Mouse (Mus musculus) embryo, embryonic 10.5 days (tissue): ENCODE data around the gene Bcl2a1b.
A peak's percentile ranks its signal among the peaks of the same experiment; 100 is the strongest.
"Not testable (repeated sequence)": the region's sequence is repeated elsewhere in the genome, so short reads cannot be mapped to it uniquely, and the experiment has no call there.

Source experiments
- DNase-seq: peaks from one replicate; pipeline ENCODE4 v3.0.0-alpha.2; 2015; ENCODE audit warnings: low spot score

The Bcl2a1b gene

GRCm38 (mm10) chr9:89198969-89199416 is at the start of gene Bcl2a1b, which contains the start of gene Gm29094:
TSS of gene Bcl2a1b (plus strand) at chr9:89199209.
TSS of gene Gm29094 (plus strand) at chr9:89199379.
- DNase-seq: not testable (repeated sequence)

- DNase-seq: not testable (repeated sequence)
These were observed 26.5 kb upstream of the Bcl2a1b start for GRCm38 (mm10) chr9:89172539-89172938.

- DNase-seq: peak; percentile 39
These were observed 20.2 kb upstream of the Bcl2a1b start for GRCm38 (mm10) chr9:89178833-89179232.

GRCm38 (mm10) chr9:89179469-89179868 is 19.5 kb upstream of the Bcl2a1b start:
- not testable (repeated sequence) for DNase-seq

GRCm38 (mm10) chr9:89187006-89187405 is 12.0 kb upstream of the Bcl2a1b start:
- DNase-seq: not testable (repeated sequence)

- not testable (repeated sequence) for DNase-seq
These were observed 3.5 kb upstream of the Bcl2a1b start for GRCm38 (mm10) chr9:89195483-89195882.

GRCm38 (mm10) chr9:89197509-89197908 is 1.5 kb upstream of the Bcl2a1b start:
- not testable (repeated sequence) for DNase-seq

- DNase-seq: not testable (repeated sequence)
These were observed 660 bp upstream of the Bcl2a1b start for GRCm38 (mm10) chr9:89198349-89198748.

GRCm38 (mm10) chr9:89202256-89202655 is 3.2 kb downstream of the Bcl2a1b start:
- not testable (repeated sequence) for DNase-seq

GRCm38 (mm10) chr9:89208939-89209338 is 9.9 kb downstream of the Bcl2a1b start:
- not testable (repeated sequence) for DNase-seq

GRCm38 (mm10) chr9:89210353-89211064 is 11.5 kb downstream of the Bcl2a1b start, which contains the start of gene Mthfs:
TSS of gene Mthfs (plus strand) at chr9:89210676.
- DNase-seq: peak; percentile 12

- peak; percentile 12 for DNase-seq
These were observed 12.3 kb downstream of the Bcl2a1b start for GRCm38 (mm10) chr9:89211065-89211858.

GRCm38 (mm10) chr9:89212428-89212827 is 13.4 kb downstream of the Bcl2a1b start:
- DNase-seq: peak; percentile 4

GRCm38 (mm10) chr9:89218174-89218573 is 19.2 kb downstream of the Bcl2a1b start:
- DNase-seq: not testable (repeated sequence)

GRCm38 (mm10) chr9:89219668-89220067 is 20.7 kb downstream of the Bcl2a1b start:
- DNase-seq: not testable (repeated sequence)

- not testable (repeated sequence) for DNase-seq
These were observed 21.8 kb downstream of the Bcl2a1b start for GRCm38 (mm10) chr9:89220704-89221287.

- DNase-seq: peak; percentile 43
These were observed 27.1 kb downstream of the Bcl2a1b start for GRCm38 (mm10) chr9:89226071-89226470.

- no peak for DNase-seq
These were observed 29.1 kb downstream of the Bcl2a1b start for GRCm38 (mm10) chr9:89228122-89228521.

GRCm38 (mm10) chr9:89230897-89231497 is 32.0 kb downstream of the Bcl2a1b start:
- not testable (repeated sequence) for DNase-seq

- not testable (repeated sequence) for DNase-seq
These were observed 38.1 kb downstream of the Bcl2a1b start for GRCm38 (mm10) chr9:89237131-89237530.

GRCm38 (mm10) chr9:89238976-89239505 is 40.0 kb downstream of the Bcl2a1b start:
- DNase-seq: not testable (repeated sequence)
